Mouse (Mus musculus) urinary bladder, postnatal 4 days (tissue): ENCODE results near the gene Gatad2a.

Experiments
- DNase-seq, 2 experiments: peaks; one replicate each; pipeline ENCODE4 v3.0.0; 2021 to 2022; ENCODE audit warnings: low spot score in 2 of 2

Gatad2a gene

DNA sequence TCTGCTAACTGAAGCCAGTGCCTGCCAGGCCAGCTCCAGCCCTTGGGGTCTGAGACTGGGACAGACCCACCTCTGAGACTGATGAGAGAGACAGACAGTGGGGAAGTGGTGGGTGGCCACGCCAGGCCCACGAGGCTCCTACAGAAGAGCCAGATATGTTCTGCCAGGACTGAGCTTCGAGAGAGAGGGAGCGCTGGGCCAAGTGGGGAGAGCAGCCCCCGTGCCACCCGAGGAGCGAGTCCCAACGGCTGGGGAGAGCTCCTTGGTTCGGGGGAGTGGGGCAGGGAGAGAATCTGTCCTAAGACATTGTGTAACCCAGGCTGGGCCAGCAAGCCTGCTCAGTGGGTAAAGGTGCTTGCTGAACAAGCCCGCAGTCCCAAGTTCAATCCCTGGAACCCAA is 119.2 kb downstream of the Gatad2a start:
- no peak for DNase-seq

DNA sequence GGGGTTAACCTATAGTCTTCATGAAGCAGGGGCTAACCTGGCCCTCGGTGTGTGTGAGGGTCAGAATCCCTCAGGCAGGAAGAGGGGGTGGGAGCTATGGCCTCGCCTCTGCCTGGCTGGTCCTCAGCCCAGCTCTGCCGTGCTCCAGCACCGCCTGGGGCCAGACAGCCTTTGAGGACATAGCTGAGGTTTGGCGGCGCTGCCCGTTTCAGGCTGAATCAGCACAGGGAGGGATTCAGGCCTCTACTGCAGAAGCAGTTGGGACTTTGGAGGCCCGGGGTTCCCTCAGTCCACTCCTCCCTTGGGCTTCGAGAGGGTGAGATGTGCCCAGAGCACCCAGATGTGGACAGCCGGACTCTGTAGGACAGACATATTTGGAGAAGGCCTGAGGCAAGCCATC is 120.1 kb downstream of the Gatad2a start:
- DNase-seq, result no peak

DNA sequence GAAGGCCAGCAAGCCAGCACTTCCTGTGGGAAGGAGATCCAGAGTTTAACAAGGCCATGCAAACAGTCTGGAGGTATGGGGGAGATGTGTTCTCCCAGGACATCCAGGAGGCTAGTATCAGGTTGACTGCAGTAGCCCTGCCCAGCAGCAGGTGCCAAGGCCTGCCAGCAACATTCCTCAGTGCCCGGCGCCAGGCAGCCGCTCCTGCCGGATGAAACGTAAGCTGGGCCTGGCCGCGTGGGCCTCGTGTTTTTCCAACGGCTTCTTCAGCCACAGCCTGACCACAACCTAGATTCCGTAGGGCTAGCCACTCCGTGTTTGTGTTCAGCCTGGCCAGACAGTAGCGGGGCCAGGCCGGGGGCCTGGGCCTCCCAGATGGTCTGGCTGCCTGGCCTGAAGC is 121.5 kb downstream of the Gatad2a start:
- no peak for DNase-seq

DNA sequence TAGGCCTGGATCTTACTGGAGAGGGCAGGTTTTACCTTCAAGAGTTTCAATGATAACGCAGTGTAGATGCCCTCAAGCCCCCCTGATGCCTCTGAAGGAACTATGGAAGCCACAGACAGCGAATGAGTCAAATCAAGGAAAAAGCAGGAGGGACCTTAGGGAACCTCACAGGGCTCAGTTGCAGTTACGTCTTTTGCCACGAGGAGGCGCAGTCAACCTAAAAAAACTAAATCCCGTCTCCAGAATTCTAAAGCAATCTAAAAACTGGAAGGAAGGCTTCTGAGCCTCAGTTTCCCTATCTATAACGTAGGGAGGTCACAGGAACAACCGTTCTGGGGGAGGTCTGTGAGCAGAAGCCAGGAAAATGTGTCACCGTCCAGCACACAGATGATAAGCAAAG is 122.0 kb downstream of the Gatad2a start:
- no peak for DNase-seq

DNA sequence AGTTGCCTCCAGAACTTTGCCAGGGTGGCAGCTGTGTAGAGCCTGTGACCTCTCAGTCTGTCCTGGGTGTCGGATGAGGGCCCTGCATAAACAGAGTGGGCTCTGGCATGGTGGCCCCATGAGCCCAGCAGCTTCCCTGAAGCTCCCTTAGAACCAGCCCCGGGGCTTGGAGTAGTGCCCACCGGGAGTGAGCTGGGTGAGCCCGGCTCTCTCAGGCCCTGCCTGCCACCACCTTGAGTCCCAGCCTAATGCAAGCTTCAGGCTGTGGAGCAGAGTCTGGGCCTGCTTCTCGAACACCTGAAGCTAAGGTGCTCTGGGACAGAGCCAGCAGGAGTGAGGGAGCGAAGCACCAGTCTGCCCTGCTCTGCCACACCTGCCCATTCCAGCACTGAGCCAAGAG is 125.3 kb downstream of the Gatad2a start:
- DNase-seq, result no peak

GRCm38 (mm10) chr8:69870003-69870765 is 126.0 kb downstream of the Gatad2a start:
- DNase-seq, result no peak

DNA sequence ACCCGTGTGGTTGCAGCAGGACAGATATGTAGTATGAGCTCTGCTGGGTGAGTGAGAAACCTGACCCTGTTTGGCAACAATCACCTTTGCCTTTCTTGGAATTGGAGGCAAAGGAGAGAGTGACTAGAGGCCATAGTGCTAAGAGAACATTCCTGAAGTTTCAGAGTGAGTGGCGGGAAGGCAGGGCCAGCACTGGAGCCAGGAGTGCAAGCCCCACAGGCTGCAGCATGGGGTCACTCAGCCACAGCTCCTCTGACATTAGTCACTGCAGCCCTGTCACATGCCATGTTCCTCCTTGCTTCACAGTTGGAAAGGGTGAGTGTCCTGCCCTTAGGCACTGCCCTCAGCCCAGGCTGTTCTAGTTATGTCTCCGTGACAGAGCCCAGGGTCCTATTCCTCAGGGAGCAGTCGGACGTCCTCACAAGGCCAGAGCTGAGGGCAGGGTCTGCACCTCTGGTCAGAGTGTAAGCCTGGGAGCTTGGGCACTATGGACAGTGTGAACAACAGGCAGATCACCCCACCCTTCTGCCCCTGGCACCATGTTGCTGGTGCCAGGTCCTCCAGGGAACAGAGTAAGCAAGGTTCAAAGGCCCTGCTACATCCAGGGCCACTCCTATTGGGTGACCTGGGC is 128.4 kb downstream of the Gatad2a start:
- peak in 1 of 2 experiments; percentile 58 for DNase-seq

DNA sequence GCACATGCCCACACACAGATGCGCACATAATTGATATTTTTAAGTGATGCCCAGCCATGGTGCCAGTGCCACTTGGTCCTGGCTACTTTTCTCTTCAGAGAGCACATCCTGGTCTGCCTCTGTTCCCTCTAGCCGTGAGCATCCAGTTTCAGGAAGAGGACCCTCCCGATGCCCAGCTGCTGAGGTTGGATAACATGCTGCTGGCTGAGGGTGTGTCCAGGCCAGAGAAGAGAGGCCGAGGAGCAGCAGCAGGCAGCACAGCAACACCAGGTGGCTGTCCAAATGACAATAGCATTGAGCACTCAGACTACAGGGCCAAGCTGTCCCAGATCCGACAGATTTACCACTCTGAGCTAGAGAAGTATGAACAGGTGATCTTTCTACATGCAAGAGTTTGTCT is 132.0 kb downstream of the Gatad2a start:
- DNase-seq, result no peak

DNA sequence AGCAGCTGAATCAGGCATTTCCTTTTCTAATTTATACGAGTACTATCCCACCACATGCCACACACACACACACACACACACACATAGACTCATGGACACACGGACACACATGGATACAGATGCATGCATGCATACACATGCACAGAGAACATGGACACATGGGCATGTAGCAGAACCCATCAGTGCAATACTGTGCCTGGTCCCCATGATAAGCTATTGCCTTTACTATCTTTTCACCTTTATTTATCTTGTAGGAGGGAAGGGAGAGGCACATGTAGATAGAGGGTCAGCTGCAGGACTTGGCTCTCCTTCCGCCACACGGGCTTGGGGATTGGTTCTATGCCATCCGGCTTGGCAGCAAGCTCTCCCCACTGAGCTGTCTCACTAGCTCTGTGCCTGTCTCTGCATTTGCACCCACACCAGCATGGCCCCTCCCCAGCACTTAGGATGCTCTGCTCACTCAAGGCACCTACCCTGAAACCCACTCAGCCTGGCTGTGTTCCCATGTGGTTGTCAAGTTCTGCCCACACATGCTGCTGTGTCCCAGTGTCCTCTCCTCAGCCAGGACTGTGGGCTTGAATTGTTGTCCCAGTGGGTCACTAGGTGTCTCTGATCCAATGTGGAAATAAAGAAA is 132.7 kb downstream of the Gatad2a start:
- DNase-seq, result no peak

DNA sequence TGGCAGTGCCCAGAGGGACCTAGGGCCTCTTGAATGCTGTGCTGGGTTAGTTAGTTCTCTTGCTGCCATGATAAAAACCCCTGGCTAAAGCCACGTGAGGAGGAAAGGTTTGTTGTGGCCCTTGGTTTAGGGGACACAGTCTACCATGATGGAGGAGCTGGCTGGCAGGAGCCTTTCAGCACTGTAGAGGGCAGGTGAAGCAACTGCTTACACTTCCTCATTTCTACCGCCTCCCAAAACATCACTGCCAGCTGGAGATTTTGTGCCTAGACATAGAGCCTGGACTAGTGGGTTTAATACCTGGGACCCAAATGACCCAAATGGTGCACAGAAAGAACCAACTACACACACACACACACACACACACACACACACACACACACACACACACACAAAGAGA is 134.9 kb downstream of the Gatad2a start:
- no peak for DNase-seq

- no peak for DNase-seq
These were observed 135.4 kb downstream of the Gatad2a start for GRCm38 (mm10) chr8:69860807-69861206.
